Mouse (Mus musculus): Measurements from ENCODE around the gene Jade1. TPM values are rescaled to one million over a fixed set of nuclear protein-coding genes. Genes with fewer than 3 reads are reported as not detected.

Gene Jade1
- polyA plus RNA-seq (2015; fragmentation: Nextera tagmentation; extraction: Ambion mirVana) = 13.5 and 15.7 TPM in 2 replicates

DNA sequence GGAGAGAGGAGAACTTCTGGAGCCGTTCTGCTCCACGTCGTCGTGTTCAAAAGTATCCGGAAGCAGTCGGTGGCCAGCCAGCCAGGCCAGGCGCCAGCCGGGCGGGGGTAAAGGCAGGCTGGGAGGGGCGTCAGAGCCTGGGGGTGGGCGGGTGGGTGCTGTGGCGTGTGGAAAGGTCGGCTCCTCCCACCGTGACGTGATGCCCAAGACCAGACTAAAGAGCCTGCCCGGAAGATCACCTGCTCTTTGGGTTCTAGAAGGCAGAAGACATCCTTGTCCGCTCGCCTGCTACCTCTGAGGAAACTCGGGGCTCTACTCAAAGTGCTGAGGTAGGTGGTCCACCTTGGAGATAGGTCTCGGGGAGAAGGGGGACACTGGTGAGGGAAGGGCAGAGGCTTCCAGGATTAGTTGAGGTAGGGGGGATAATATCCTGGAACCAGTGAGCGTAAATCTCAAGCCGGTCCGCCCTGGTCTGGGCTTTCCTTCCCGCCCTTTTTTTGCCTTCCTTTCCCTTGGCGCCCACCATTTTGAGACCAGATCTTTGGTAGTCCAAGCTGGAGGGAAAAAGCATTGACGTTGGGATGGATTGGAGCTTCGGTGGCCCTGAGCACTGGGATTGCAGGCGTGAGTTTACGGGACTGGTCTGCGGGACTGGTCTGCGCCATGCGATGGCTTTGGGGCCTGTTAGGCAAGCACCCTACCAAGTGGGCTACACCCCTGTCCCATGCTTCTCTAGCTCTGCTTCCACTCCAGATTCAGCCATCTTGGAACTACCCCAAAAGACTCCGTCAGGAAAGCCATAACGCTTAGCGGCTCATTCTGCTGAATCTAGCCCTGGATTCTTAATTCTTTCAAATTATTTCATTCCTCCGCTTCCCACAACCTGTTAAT, at the start of gene Jade1:
Gene Jade1 (plus strand): TSS at position 241 of the 891 bp plus-strand sequence.
- H3K4me3 ChIP-seq (replicated peaks) = no peak within 1 kb of the TSS
- no peaks in the 10 kb centered on the region for H3K9me3 ChIP-seq (replicated peaks)
- H3K27me3 ChIP-seq = no peaks in the 10 kb centered on the region
- WGBS = 96% methylated on average over 34 of the region's 36 CpGs
- H3K36me3 ChIP-seq = no peaks in the 10 kb centered on the region
- no peak for ATAC-seq (ENCODE audit: insufficient number of reproducible peaks, low FRiP score, low TSS enrichment, low read depth)
- H3K4me1 ChIP-seq = no peaks in the 10 kb centered on the region
- no peak within 1 kb of the TSS for H3K9ac ChIP-seq
- no peak within 1 kb of the TSS for H3K4me2 ChIP-seq (replicated peaks)
- H3K27ac ChIP-seq (replicated peaks) = no peak within 1 kb of the TSS

DNA sequence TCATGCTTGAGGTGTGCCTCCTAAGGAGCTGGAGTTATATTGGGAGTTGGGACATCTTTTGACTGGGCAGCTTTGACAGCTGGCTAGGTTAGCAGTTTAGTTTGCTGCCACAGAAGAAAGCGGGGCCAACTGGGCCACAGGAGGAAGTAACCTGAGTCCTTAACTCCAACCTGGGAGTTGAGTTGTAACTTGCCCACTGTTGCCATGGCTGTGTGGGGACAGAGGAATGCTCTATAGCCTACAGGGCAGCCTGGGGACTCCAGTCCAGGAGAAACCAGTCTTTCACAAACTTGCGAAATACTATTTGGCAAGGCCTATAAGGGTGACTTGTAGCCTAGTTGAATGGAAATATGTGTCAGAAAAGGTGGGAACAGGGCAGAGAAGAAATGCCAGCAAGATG, 46.1 kb upstream of the Jade1 start:
- no peak overlapping the region for H3K27ac ChIP-seq (replicated peaks)
- 0 out of 2 replicates have a peak, but pooled peaks have one; percentile 11 for ATAC-seq (ENCODE audit: insufficient number of reproducible peaks, low FRiP score, low TSS enrichment, low read depth)
- H3K36me3 ChIP-seq = no peaks in the 10 kb centered on the region
- H3K4me2 ChIP-seq (replicated peaks) = no peak overlapping the region
- no peaks in the 10 kb centered on the region for H3K4me1 ChIP-seq
- H3K4me3 ChIP-seq (replicated peaks) = no peak overlapping the region
- 77% methylated on average over 2 of the region's 2 CpGs for WGBS
- no peaks in the 10 kb centered on the region for H3K9me3 ChIP-seq (replicated peaks)
- H3K27me3 ChIP-seq = no peaks in the 10 kb centered on the region
- no peak overlapping the region for H3K9ac ChIP-seq

DNA sequence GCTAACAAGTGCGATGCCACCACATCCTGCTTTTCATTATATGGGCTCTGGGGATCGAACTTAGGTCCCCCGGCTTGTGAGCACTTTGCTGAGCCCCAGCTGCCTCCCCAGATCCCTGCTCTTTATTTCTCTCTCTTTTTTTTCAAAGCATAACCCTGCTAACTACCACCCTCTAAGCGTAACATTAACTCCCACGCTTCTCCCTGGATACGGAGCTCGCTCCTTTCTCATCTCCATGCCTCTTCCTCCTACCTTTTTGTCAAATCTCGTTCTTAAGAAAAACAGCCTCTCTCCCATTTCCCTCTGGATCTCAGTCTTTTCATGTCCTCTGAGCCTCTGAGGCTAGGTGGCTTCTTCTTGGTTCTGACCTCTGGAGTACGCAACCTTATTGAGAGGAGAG, 45.3 kb upstream of the Jade1 start:
- no peaks in the 10 kb centered on the region for H3K4me1 ChIP-seq
- no peak overlapping the region for H3K4me3 ChIP-seq (replicated peaks)
- no peak overlapping the region for H3K9ac ChIP-seq
- no peak for ATAC-seq (ENCODE audit: insufficient number of reproducible peaks, low FRiP score, low TSS enrichment, low read depth)
- no peaks in the 10 kb centered on the region for H3K9me3 ChIP-seq (replicated peaks)
- no peak overlapping the region for H3K27ac ChIP-seq (replicated peaks)
- H3K27me3 ChIP-seq = no peaks in the 10 kb centered on the region
- H3K4me2 ChIP-seq (replicated peaks) = no peak overlapping the region
- 55% methylated on average over 9 of the region's 9 CpGs for WGBS
- no peaks in the 10 kb centered on the region for H3K36me3 ChIP-seq

DNA sequence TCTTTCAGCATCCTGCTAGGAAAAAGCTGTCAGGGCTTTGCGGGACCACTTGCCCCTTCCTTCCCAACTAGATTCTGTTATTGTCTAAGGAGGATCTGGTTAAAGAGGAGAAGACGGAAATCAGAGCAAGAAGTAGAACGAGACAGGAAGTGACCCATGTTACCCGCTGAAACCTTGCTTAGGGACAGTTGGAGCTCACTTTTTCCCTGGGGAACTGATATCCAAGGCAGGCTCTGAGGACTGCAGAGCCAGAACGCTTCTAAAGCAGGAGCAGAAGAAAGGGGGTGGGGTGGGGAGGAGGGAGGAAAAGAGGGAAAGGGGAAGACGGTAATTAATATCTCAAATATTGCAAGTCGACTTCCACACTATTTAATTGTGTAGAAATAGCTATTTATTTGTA, 44.8 kb upstream of the Jade1 start:
- 54% methylated on average over 7 of the region's 7 CpGs for WGBS
- H3K9me3 ChIP-seq (replicated peaks) = no peaks in the 10 kb centered on the region

DNA sequence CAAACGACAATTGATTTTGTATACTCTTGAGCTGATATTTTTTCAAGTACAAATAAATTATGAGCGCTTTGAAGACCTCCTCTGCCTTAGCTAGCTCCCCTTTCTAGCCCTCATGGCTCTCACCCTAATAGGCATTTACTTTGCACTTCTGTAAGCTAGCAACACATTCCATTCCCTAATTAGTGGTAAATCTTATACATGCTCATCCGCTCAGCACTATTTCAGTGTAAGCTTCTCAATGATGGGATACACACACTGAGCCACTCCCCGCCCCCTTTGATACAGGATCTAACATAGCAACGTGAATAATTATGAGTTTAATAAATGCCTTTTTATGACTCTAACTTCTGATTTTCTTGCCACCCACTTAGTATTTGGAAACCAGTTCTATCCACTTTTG, 41.5 kb upstream of the Jade1 start:
- H3K4me3 ChIP-seq (replicated peaks) = no peak overlapping the region
- H3K27me3 ChIP-seq = no peaks in the 10 kb centered on the region
- no peak overlapping the region for H3K9ac ChIP-seq
- no peak for ATAC-seq (ENCODE audit: insufficient number of reproducible peaks, low FRiP score, low TSS enrichment, low read depth)
- H3K27ac ChIP-seq (replicated peaks) = no peak overlapping the region
- H3K4me1 ChIP-seq = no peaks in the 10 kb centered on the region
- no peaks in the 10 kb centered on the region for H3K9me3 ChIP-seq (replicated peaks)
- WGBS = 44% methylated on average over 5 of the region's 5 CpGs
- H3K4me2 ChIP-seq (replicated peaks) = no peak overlapping the region
- H3K36me3 ChIP-seq = no peaks in the 10 kb centered on the region

More for the DNA sequence above, 44.8 kb upstream of the Jade1 start:
- no peaks in the 10 kb centered on the region for H3K4me1 ChIP-seq
- H3K27ac ChIP-seq (replicated peaks) = no peak overlapping the region
- ATAC-seq (ENCODE audit: insufficient number of reproducible peaks, low FRiP score, low TSS enrichment, low read depth) = no peak
- no peaks in the 10 kb centered on the region for H3K36me3 ChIP-seq
- H3K4me3 ChIP-seq (replicated peaks) = no peak overlapping the region
- H3K27me3 ChIP-seq = no peaks in the 10 kb centered on the region
- no peak overlapping the region for H3K4me2 ChIP-seq (replicated peaks)
- no peak overlapping the region for H3K9ac ChIP-seq

DNA sequence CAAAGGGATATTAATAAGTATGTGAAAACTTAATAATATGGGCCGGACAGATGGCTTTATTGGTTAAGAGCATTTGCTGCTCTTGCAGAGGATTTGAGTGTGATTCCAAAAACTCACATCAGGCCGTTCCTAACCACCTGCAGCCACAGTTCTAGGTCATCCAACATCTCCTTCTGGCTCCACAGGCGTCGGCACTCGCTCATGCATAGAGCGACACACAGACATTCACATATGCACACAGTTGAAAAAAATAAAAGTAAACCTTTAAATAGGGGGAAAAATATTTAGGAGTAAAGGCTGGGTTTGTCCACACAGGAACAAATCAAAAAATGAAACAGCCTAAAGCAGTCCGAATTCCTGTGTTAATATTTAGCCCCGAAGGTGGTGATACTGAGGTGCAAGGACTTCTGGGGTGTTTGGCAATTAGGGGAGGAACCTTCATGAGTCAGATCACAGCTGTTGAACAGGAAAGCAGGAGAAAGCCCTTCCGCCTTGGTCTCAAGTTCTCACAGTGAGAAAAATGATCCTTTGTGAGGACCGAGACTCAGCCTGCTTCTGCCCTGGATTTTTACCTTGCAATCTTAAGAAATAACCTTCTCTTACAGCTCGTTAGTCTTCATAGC, 40.7 kb upstream of the Jade1 start:
- no peak overlapping the region for H3K9ac ChIP-seq
- no peak for ATAC-seq (ENCODE audit: insufficient number of reproducible peaks, low FRiP score, low TSS enrichment, low read depth)
- no peaks in the 10 kb centered on the region for H3K36me3 ChIP-seq
- H3K27ac ChIP-seq (replicated peaks) = no peak overlapping the region
- no peaks in the 10 kb centered on the region for H3K4me1 ChIP-seq
- no peak overlapping the region for H3K4me3 ChIP-seq (replicated peaks)
- no peaks in the 10 kb centered on the region for H3K27me3 ChIP-seq
- 62% methylated on average over 11 of the region's 11 CpGs for WGBS
- H3K9me3 ChIP-seq (replicated peaks) = no peaks in the 10 kb centered on the region
- H3K4me2 ChIP-seq (replicated peaks) = no peak overlapping the region

DNA sequence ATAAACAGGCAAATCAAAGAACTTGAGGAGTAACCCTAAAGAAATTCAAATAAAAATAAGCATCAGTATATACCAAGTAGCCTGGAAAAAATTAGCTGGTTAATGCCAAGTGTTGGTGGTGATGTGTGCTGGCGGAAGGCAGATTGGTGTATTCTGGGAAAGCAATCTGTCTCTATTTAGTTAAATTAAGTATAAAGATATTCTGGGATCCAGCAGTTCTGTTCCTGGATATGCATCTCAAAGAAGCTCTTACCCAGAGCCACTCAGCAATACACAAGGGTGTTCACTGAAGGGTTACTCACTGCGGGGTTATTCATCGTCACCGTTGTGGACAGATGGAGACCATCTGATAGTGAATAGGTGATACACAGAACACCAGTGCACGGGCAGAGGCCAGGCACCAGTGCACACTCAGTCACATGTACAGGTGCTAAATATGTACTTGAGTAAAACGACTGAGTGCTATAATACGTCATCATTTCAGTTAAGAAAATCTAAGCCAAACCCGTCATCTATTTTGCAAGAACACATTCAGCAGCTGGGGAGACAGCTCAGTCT, 38.5 kb upstream of the Jade1 start:
- no peak overlapping the region for H3K9ac ChIP-seq
- no peaks in the 10 kb centered on the region for H3K9me3 ChIP-seq (replicated peaks)
- no peaks in the 10 kb centered on the region for H3K4me1 ChIP-seq
- WGBS = 72% methylated on average over 8 of the region's 8 CpGs
- ATAC-seq (ENCODE audit: insufficient number of reproducible peaks, low FRiP score, low TSS enrichment, low read depth) = no peak
- no peaks in the 10 kb centered on the region for H3K36me3 ChIP-seq
- H3K4me3 ChIP-seq (replicated peaks) = no peak overlapping the region
- H3K27ac ChIP-seq (replicated peaks) = no peak overlapping the region
- H3K27me3 ChIP-seq = no peaks in the 10 kb centered on the region
- no peak overlapping the region for H3K4me2 ChIP-seq (replicated peaks)

DNA sequence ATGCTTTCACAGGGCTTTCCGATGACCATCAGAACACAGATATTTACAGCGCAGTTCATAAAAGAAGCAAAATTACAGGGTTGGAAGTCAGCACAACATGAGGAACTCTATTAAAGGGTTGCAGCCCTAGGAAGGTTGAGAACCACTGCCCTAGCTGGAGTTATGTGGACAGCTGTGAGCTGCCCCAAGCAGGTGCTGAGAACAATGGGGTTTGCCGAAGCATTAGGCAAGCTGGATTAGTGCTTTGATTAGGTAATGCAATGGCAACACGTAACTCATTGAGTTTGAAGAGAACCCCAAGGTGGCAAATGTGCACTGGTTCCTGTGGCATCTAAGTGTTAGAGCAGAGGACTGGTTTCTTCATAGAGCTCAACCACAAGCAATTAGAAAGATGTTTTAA, 34.6 kb upstream of the Jade1 start:
- 75% methylated on average over 4 of the region's 4 CpGs for WGBS
- H3K36me3 ChIP-seq = no peaks in the 10 kb centered on the region
- H3K27me3 ChIP-seq = no peaks in the 10 kb centered on the region
- no peak overlapping the region for H3K4me3 ChIP-seq (replicated peaks)
- no peak overlapping the region for H3K27ac ChIP-seq (replicated peaks)
- no peaks in the 10 kb centered on the region for H3K9me3 ChIP-seq (replicated peaks)
- H3K9ac ChIP-seq = no peak overlapping the region
- ATAC-seq (ENCODE audit: insufficient number of reproducible peaks, low FRiP score, low TSS enrichment, low read depth) = no peak
- no peak overlapping the region for H3K4me2 ChIP-seq (replicated peaks)
- H3K4me1 ChIP-seq = no peaks in the 10 kb centered on the region

DNA sequence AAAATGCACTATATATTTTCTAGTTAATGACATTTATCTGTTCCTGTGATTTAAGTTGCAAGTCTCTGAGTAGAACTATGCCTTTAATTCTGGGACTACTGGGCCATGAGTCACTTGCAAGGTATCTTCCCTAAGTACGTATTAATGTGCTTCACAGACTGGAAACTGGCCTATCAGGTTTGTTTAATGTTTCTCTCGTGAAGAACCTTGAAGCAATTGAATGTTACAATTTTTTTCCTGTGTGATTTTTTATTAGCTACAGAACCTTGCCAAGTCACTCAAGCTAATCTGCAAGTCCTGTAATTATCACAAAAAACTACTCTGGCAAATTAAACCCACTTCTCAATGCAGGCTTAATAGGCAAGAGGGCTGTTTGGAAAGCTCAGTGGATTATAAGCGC, 33.8 kb upstream of the Jade1 start:
- no peaks in the 10 kb centered on the region for H3K27me3 ChIP-seq
- H3K36me3 ChIP-seq = no peaks in the 10 kb centered on the region
- H3K4me3 ChIP-seq (replicated peaks) = no peak overlapping the region
- H3K9me3 ChIP-seq (replicated peaks) = no peaks in the 10 kb centered on the region
- H3K4me2 ChIP-seq (replicated peaks) = no peak overlapping the region
- H3K4me1 ChIP-seq = no peaks in the 10 kb centered on the region
- no peak overlapping the region for H3K9ac ChIP-seq
- H3K27ac ChIP-seq (replicated peaks) = peak overlapping the region; percentile 44; the same call in 1 of the 2 replicates
- ATAC-seq (ENCODE audit: insufficient number of reproducible peaks, low FRiP score, low TSS enrichment, low read depth) = no peak
- 51% methylated on average over 3 of the region's 3 CpGs for WGBS

DNA sequence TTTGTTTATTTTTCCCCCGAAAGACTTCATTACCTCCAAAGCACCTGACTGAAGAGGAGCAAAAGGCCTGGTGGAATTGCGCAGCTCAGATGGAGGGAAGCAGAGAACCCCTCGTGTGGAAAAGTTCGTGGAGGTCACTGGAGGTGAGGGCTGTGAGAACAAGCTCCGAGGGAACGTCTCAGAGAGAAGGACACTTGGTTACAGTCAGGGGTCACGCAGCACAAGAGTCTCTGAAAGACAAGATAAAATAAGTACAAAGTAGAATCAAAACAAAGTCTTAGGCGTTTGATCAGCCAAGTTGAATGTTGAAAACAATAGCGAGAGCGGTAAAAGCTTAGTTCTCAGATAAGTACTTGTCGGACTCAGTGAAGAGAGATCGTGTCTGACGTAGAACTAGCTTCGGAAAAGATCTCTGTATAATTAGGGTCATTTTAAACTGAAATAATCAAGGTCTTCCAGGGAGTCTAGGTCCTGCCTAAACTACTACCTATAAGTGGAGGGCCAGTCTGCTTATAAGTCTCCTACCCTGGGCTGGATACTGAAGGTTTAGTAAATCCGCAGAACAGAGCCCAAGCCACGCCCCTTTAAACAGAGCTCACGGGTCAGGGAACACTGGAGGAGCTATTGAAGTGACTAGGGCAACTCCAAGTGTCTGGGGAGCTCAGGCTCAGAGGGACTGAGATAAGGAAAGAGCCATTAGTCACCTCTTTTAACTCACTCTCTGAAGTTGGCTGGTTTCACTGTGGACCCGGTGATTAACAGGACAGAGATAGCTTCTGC, 33.1 kb upstream of the Jade1 start:
- H3K4me2 ChIP-seq (replicated peaks) = no peak overlapping the region
- WGBS = 40% methylated on average over 18 of the region's 18 CpGs

DNA sequence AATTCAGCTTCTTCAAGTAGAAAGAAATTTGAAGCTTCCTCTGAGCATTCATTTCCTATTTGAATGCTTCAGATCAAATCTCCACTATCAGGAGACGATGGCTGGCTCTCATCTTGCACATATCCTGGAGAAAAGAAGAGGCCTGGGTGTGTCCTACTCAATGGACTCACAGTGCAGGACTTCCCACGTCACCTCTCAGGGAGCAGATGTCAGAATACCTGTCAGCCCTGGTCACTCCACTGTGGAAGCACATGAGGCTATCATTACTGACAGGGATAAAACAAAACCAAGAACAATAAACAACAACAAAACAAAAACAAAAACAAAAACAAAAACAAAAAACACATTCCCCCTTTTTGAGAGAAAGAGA, 32.5 kb upstream of the Jade1 start:
- Histone ChIP-seq H3K9me3 (replicated peaks) (no peaks in the 10 kb centered on the region), H3K9ac (no peak overlapping the region), H3K27ac (replicated peaks) (no peak overlapping the region), H3K4me3 (replicated peaks) (no peak overlapping the region), H3K27me3 (no peaks in the 10 kb centered on the region), H3K4me2 (replicated peaks) (no peak overlapping the region), H3K4me1 (no peaks in the 10 kb centered on the region), H3K36me3 (no peaks in the 10 kb centered on the region)
- ATAC-seq (ENCODE audit: insufficient number of reproducible peaks, low FRiP score, low TSS enrichment, low read depth) = no peak
- 48% methylated on average over 2 of the region's 2 CpGs for WGBS

More for the DNA sequence above, 33.1 kb upstream of the Jade1 start:
- Histone ChIP-seq H3K4me3 (replicated peaks) (no peak overlapping the region), H3K36me3 (no peaks in the 10 kb centered on the region), H3K27me3 (no peaks in the 10 kb centered on the region), H3K9me3 (replicated peaks) (no peaks in the 10 kb centered on the region), H3K27ac (replicated peaks) (peak overlapping the region; percentile 44; the same call in 1 of the 2 replicates), H3K4me1 (no peaks in the 10 kb centered on the region), H3K9ac (no peak overlapping the region)
- no peak for ATAC-seq (ENCODE audit: insufficient number of reproducible peaks, low FRiP score, low TSS enrichment, low read depth)

All from embryonic facial prominence, embryonic 15.5 days (tissue).